Mouse (Mus musculus): ENCODE measurements around the gene Gabpb1.

DNA sequence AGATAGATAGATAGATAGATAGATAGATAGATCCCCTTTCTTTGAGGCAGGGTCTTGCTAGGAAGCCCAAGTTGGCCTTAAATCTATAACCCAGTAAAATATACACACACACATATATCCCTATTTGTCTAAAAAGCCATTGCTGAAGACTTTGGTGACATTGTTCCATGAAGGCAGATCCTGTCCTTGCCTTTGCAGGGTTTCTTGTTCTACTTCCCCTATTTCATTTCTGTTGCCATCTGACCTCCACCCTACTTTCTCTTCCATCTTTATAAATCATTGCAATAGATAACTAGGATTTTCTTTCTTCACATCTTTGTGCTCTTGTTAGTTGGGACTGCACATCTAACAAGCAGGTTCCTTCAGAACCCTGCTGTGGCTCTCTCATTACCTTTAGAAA lies 36.8 kb upstream of the Gabpb1 start:
- TF ChIP-seq EP300 (IDR thresholded peaks at IDR 0.05; ENCODE audit: low read depth): no peak
- no peak for TF ChIP-seq CTCF (IDR thresholded peaks at IDR 0.05; ENCODE audit: low read depth)
